Mouse (Mus musculus) heart, adult 9 months (tissue): ENCODE measurements around the gene Lmod1.

Experiments used
- DNase-seq, 2 experiments: peaks; one replicate each; pipeline ENCODE4 v3.0.0; 2022; ENCODE audit warnings: low spot score in 2 of 2

The Lmod1 gene

DNA sequence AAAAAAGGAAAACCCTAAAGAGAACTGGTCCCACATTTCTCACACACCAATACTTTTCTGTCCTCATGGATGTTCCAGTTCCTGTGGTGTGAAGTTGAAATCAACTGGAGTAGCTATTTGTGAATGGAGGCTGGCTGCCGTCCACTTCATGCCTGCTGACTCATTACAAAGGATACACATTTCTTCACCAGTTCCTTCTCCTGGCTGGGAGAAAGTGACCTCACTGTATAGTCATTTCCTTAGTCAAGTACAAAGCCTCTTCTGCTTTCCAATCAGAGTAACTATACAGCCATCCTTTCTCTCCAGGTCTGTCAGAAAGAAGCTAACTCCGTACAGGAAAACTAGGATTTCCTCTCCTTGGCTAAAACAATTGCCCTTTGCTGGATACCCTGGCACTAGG lies 86.4 kb downstream of the Lmod1 start:
- peak; percentile 87 to 88 for DNase-seq

DNA sequence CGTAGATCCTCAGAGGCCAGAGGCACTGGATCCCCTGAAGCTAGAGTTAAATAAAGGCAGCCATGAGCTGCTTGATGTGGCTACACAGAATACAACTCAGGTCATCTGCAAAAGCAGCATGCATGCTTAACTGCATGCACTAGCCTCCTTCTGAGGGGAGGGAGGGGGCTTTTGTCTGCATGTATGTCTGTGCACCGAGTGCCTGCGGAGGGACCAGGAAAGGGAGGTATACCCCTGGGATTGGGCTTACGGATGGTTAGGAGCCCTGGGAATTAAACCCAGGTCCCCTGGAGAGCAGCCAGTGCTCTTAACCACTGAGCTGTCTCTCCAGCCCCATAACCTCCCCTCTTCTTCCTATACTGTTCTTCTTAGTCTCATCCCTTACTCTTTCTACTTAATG lies 87.5 kb downstream of the Lmod1 start:
- no peak for DNase-seq

DNA sequence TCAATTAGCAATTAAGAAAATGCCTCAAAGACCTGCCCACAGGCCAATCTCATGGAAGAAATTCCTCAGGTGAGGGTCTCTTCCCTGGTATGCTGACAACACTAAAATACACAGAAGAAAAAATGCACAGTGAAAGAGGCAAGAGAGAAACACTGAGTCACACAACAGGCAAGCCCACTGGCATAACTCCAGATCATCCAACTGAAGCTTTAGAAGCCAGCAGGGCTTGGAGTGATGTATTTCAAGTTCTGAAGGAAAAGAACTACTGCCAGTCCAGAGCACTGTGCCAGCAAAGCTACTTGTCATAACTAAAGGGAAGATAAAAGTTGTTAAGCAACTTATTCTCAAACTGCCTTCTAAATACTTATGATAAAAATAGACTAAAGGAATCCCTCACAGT lies 89.4 kb downstream of the Lmod1 start:
- peak; percentile 39 to 64 for DNase-seq
